Mouse (Mus musculus): ENCODE measurements around the gene Gm14862. TPM values are rescaled to one million over a fixed set of nuclear protein-coding genes. Genes with fewer than 3 reads are reported as not detected.
A peak's percentile ranks its signal among the peaks of the same experiment; 100 is the strongest.
"Not testable (repeated sequence)": the region's sequence is repeated elsewhere in the genome, so short reads cannot be mapped to it uniquely, and the experiment has no call there.

The Gm14862 gene
- 9.4 TPM in 1 of 2 replicates, not detected in the other for total RNA-seq (2015; ENCODE audit: low replicate concordance)
- 1.4 and 5.6 TPM in 2 replicates for total RNA-seq (2017; ENCODE audit: low replicate concordance)

DNA sequence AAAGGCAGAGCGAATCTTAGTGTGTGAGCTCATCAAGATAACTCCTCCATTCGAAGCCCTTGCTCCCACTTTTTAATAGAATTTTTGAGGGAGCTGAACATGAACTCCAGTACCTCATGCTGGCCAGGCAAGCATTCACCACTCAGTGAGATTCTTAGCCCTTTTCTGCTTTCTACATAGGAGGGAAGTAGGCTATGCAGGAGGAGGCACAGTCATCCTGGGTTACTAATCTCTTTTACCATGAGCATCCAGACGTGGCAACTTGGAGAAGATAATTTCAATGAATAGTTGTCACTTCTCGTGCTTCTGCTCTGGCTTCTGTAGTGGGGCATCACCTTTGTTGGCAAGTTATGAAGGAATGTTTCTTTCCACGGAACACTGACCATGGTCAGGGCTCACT lies at the start of gene Gm14862:
TSS of gene Gm14862 (minus strand) at position 134 of the 400 bp plus-strand sequence.
- peak; percentile 88 for ATAC-seq (replicated peaks; ENCODE audit: low FRiP score, poor library complexity, severe bottlenecking)

DNA sequence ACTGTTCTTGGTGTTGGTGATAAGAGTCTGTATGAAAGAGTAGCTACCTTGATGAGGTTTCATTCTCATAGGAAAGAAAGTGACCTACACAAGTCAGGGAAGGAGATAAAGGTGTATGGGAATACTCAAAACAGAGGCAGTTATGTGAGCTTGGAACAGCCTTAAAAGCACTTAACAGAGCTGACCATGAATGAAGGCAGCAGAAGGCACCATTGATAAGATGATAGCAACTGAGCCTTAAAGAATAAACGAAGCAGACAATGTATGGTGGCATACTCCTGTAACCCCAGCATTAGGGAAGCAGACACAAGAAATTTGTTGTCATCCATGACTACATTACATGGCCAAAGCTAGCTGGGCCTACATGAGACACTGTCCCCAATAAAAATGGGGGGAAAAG lies 46.8 kb upstream of the Gm14862 start:
- ATAC-seq (replicated peaks; ENCODE audit: low FRiP score, poor library complexity, severe bottlenecking) = no peak

DNA sequence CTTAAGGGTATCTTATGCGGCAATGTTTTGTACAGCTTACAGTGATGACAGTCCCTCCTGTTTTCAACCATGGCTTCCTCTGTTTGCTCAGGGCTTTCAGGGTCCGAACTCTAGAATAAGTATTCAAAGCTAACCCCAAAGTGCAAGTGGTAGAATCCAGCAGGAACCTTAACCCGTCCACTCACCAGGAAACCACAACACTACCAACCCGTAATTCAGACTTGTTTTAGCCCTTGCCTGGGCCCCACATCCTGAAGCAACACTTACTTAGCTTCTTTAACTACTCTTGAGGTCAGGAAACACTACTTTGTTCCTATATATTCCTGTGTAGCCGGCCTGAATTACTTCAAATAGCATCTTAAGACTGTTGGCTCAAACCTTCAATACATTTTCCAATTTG lies 46.1 kb upstream of the Gm14862 start:
- no peak for ATAC-seq (replicated peaks; ENCODE audit: low FRiP score, poor library complexity, severe bottlenecking)

- peak; percentile 99 for ATAC-seq (replicated peaks; ENCODE audit: low FRiP score, poor library complexity, severe bottlenecking)
These were observed 41.7 kb upstream of the Gm14862 start for GRCm38 (mm10) chrX:9298413-9298864.

DNA sequence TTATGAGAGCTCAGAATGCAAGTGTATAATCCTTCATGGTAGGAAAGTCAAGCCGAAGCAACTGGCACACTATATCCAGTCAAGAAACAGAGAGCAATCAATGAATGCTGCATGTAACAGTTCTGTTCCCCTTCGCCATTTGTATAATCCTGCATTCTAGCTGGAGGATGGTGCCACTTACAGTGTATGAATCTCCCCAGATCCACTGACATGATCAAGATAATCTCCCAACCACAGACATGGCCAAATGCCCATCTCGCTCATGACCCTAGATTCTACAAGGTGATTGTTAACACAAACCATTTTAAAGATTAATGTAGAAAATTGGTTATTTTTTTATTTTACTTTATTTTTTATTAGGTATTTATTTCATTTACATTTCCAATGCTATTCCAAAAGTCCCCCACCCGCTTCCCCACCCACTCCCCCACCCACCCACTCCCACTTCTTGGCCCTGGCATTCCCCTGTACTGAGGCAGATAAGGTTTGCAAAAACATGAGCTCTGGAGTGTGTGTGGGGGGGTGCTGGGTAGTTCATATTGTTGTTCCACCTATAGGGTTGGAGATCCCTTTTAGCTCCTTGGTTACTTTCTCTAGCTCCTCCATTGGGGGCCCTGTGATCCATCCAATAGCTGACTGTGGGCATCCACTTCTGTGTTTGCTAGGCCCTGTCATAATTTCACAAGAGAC lies 36.6 kb upstream of the Gm14862 start:
- ATAC-seq (replicated peaks; ENCODE audit: low FRiP score, poor library complexity, severe bottlenecking) = not testable (repeated sequence)

- ATAC-seq (replicated peaks; ENCODE audit: low FRiP score, poor library complexity, severe bottlenecking) = not testable (repeated sequence)
These were observed 26.8 kb upstream of the Gm14862 start, which contains the start of gene H2al1m for GRCm38 (mm10) chrX:9283464-9283863. Gene H2al1m (plus strand): TSS chrX:9283764.

GRCm38 (mm10) chrX:9274321-9274720 lies 17.6 kb upstream of the Gm14862 start:
- peak; percentile 61 for ATAC-seq (replicated peaks; ENCODE audit: low FRiP score, poor library complexity, severe bottlenecking)

DNA sequence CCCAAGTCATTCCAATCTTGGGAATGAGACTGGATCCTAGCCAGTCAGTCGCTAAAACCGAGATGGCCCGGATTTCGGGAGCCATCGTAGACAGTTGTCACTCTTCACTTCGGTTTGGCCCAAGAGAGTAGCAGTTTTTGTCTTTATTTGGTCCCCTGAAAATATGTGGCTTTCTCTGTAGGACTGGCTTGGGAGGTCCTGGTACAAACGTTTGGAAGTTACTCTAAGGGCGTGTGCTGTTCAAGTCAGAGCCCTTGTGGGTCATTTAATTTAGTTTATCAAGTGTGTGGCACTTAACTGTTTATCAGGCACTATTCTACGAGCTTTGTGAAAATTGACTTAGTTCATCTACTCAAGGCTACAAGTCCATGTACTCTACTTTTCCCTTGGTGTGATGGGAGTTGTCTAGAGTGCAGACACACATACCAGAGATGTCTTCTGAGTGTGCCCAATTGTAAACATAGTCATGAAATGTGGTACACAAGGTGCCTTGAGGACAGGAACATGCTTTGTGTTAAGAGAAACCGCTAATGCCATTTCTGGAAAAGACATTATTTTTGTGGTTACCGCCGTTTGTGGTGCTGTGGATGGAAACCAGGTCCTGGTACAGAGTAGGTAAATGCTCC lies 16.8 kb upstream of the Gm14862 start:
- peak; percentile 64 for ATAC-seq (replicated peaks; ENCODE audit: low FRiP score, poor library complexity, severe bottlenecking)

- peak; percentile 79 for ATAC-seq (replicated peaks; ENCODE audit: low FRiP score, poor library complexity, severe bottlenecking)
These were observed 16.0 kb upstream of the Gm14862 start, which contains the start of gene Xk for GRCm38 (mm10) chrX:9272460-9273361. Gene Xk (plus strand): TSS chrX:9272756.

- ATAC-seq (replicated peaks; ENCODE audit: low FRiP score, poor library complexity, severe bottlenecking) = no peak
These were observed 15.3 kb upstream of the Gm14862 start for GRCm38 (mm10) chrX:9271947-9272459.

DNA sequence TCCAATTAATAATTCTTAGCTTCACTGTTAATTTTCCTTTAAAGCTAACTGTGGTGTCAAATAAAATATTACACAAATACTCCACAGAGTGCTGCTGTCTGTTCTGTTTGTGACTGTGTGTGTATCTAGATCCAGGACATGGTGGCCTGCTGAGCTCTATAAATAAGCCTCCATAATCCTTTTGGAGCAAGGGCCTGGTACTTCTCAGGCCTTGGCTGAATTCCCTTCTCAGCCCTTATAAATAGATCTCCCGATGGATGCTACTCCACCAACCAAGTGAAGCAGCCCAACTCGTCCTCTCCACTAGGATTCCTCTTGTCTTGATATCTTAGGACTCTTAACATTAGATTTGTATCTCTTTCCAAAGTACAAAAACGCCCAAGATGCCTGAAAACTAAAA lies 14.4 kb upstream of the Gm14862 start:
- ATAC-seq (replicated peaks; ENCODE audit: low FRiP score, poor library complexity, severe bottlenecking) = no peak

DNA sequence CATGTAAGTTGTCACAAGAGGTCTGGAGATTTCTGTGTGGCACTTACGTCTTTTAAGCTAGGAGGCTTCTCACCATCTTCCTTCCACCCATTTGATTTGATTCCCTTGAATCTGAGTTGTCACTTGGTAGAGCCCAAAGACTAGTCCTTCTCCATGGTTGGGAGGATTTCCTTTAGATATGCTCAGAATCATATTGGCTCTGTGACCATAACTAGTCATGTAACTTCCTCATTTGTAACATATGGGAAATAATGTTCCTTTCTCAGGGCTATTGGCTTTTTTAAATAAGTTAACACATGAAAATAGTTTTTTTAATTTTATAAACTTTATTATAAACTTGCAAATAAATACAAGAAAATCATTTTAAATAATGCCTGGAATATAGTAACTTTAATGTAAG lies 2.6 kb upstream of the Gm14862 start:
- no peak for ATAC-seq (replicated peaks; ENCODE audit: low FRiP score, poor library complexity, severe bottlenecking)

GRCm38 (mm10) chrX:9257831-9258230 lies 1.1 kb upstream of the Gm14862 start:
- no peak for ATAC-seq (replicated peaks; ENCODE audit: low FRiP score, poor library complexity, severe bottlenecking)

DNA sequence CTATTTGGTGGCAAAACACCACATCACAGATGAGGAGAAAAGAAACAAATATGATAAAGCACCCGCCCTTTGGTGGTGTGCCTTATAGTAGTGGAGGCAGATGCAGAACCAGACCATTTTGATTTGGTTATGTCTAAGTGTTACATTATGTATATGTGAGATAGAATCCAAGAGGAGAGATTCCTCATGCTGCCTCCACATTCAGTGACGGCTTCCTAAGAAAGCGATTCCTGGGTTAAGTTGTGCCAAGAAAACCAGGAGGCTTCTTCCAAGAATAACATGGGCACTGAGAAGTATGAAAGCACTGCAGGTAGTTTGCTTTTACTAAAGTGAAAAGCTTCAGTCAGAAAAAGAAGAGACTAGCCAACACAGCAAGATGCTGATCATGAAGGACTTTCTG lies 1.8 kb downstream of the Gm14862 start:
- no peak for ATAC-seq (replicated peaks; ENCODE audit: low FRiP score, poor library complexity, severe bottlenecking)

DNA sequence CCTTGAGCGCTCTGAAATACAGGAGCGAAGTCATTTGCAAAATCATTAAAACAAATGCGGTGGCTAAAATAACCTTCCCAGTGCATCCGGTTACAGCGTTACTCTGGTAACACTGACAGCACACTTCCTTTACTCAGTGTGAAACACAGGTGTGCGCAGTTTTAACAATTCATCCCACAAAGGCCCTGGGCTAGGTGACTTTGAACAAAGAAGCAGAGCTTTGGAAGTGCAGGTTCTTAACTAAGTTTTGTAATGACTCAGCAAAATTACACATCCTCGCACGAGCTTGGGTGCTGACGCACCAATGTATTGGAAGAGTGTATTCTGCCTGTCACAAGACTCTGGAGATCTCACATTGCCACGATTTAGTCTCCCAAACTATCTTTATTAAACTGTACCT lies 2.7 kb downstream of the Gm14862 start:
- peak; percentile 86 for ATAC-seq (replicated peaks; ENCODE audit: low FRiP score, poor library complexity, severe bottlenecking)

DNA sequence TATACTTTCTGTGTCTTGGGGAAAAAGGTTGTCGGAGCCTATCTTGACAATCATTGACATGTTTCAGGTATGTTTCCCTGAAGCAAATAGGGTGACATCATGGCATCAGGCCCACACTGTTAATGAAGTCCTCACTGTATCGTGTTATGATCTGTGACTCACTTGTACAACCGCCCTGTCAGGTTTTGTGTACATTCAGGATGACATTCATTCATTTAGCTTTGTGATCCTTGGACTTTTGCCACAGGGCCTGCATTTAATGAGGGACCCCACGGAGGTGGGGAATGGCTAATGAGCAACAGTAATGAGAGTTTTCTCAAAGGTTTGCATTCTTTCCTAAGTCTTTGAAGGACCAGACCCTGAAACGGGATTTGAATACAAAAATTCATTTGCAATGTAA lies 7.8 kb downstream of the Gm14862 start:
- no peak for ATAC-seq (replicated peaks; ENCODE audit: low FRiP score, poor library complexity, severe bottlenecking)

- peak; percentile 92 for ATAC-seq (replicated peaks; ENCODE audit: low FRiP score, poor library complexity, severe bottlenecking)
These were observed 11.9 kb downstream of the Gm14862 start for GRCm38 (mm10) chrX:9244603-9245336.

DNA sequence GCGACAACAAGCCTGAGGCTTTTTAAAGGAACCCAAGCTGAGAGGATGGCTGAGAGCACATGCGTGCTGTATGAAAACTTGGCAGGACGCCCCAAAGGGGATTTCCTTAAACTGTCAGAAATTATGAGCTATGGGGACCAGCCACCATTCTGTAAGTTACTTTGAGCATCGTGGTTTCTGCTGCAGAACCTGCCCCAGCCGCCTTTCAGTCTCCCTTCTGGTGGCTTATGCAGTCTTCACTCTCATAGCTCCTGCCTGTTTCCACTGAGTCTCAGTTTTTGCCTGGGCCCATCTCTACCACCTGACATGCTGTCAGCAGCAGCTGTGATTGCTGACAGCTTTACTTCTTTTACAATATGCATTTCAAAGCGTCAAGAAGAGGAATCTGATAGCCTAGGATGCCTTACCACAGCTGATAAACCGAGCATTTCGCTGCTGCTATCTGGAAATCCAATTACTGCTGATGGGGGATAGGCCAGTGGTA lies 13.3 kb downstream of the Gm14862 start:
- no peak for ATAC-seq (replicated peaks; ENCODE audit: low FRiP score, poor library complexity, severe bottlenecking)
